ENCODE assay signal across 14 mouse cellular contexts in the genomic region with DNA sequence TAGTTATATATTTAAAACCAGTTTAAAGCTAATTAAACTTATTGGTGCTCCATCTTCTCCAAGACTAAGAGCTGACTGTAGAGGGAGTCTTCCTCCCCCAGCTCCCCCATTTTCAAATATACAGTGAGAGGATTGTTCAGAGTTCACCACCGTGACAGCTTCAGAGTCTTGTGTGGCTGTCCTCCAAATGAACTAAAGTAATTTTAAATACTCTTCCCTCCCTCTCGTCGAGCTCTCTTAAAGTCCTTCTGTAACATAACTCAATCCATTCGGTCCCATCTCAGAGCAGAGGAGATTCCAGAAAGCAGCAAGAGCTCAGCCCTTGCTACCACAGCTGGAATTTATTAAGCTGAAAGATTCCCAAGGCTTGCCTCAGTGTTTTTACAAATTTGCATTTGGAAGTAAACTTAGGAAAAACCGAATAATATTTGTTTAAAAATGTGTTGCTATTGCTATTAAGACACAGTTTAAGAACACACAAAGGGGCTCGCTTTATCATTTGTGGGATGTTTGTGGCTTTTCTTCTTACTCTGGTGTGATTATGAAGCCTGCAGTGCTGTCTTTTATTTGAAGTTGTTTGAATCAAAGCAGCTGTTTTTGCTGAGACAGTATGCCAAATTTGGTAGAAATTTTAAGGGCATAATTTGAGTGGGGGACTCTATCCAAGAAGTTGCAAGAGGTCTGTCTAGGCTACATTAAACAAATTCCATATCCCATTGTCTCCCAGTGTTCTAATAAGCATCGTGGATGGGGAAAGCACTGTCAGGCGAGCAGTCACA.
DNase-seq lines count a peak whose midpoint lies in the region; ATAC-seq and TF ChIP-seq lines count a peak whose summit lies in the region.
"Had no signal": no experiment of that assay in that cellular context is flagged by ENCODE, and none has a peak within 500 bp of the region (broad histone marks: within the 10 kb centered on the region; RNA-seq: fewer than 3 reads in every experiment).

No protein-coding gene starts in this region.

- no peaks in the 10 kb centered on the region for H3K27me3 ChIP-seq in heart, embryonic 10.5 days (ENCODE audit: insufficient read depth, poor library complexity, severe bottlenecking)
- H3K27me3 ChIP-seq in lung, postnatal 0 days (replicated peaks; ENCODE audit: insufficient read depth, low read length): no peaks in the 10 kb centered on the region
- H3K27me3 ChIP-seq in intestine, embryonic 14.5 days (replicated peaks; ENCODE audit: control insufficient read depth, insufficient read depth, low read length): no peaks in the 10 kb centered on the region
- no peaks in the 10 kb centered on the region for H3K27me3 ChIP-seq in stomach, embryonic 16.5 days (ENCODE audit: control insufficient read depth, insufficient read depth, low read length)
- no peaks in the 10 kb centered on the region for H3K27me3 ChIP-seq in hindbrain, embryonic 11.5 days (ENCODE audit: control insufficient read depth, insufficient read depth, low read length)
- H3K27me3 ChIP-seq: forebrain, embryonic 15.5 days; hindbrain, embryonic 12.5 days had no signal

- intact Hi-C loops in heart, postnatal 10 days (cut with DNase I): no loop called here

- H3K4me3 ChIP-seq in heart, embryonic 10.5 days: no peak overlapping the region
- H3K4me3 ChIP-seq in lung, postnatal 0 days (ENCODE audit: low read depth, low read length): no peak overlapping the region
- H3K4me3 ChIP-seq in intestine, embryonic 14.5 days (ENCODE audit: low read depth, low read length): no peak overlapping the region
- H3K4me3 ChIP-seq in stomach, embryonic 16.5 days (replicated peaks; ENCODE audit: low read length): no peak overlapping the region
- no peak overlapping the region for H3K4me3 ChIP-seq in hindbrain, embryonic 11.5 days (ENCODE audit: low read depth, low read length)
- H3K4me3 ChIP-seq: forebrain, embryonic 15.5 days; heart, adult 2 months; hindbrain, embryonic 12.5 days had no signal

- peak; percentile 4 to 9 for DNase-seq in heart, postnatal 10 days
- no peak for DNase-seq in heart, embryonic 10.5 days (ENCODE audit: low spot score)
- DNase-seq in lung, postnatal 0 days (ENCODE audit: low spot score): peak; percentile 5
- no peak for DNase-seq in lung, postnatal 10 days
- DNase-seq in intestine, embryonic 14.5 days (ENCODE audit: low spot score): no peak
- no peak for DNase-seq in adrenal gland, postnatal 10 days
- DNase-seq in hindbrain, embryonic 11.5 days (ENCODE audit: low spot score): no peak
- DNase-seq: adrenal gland, adult 2 months; cerebellum, postnatal 36 days; heart, adult 2 months; right cerebral cortex, adult 18-20 months had no signal

- no peak overlapping the region for H3K27ac ChIP-seq in heart, embryonic 10.5 days
- no peak overlapping the region for H3K27ac ChIP-seq in lung, postnatal 0 days (ENCODE audit: low read length)
- H3K27ac ChIP-seq in intestine, embryonic 14.5 days (ENCODE audit: low read depth): peak overlapping the region; percentile 74
- H3K27ac ChIP-seq in stomach, embryonic 16.5 days (ENCODE audit: low read length): peak overlapping the region; percentile 83; the same call in 1 of the 2 replicates
- H3K27ac ChIP-seq in hindbrain, embryonic 11.5 days (ENCODE audit: low read depth, low read length): no peak overlapping the region
- H3K27ac ChIP-seq: forebrain, embryonic 15.5 days; heart, adult 2 months; hindbrain, embryonic 12.5 days had no signal

- H3K36me3 ChIP-seq in heart, embryonic 10.5 days: no peaks in the 10 kb centered on the region
- H3K36me3 ChIP-seq in lung, postnatal 0 days (ENCODE audit: insufficient read depth, low read length): no peaks in the 10 kb centered on the region
- no peaks in the 10 kb centered on the region for H3K36me3 ChIP-seq in intestine, embryonic 14.5 days (ENCODE audit: control insufficient read depth, insufficient read depth, low read length)
- H3K36me3 ChIP-seq in stomach, embryonic 16.5 days (ENCODE audit: control insufficient read depth, insufficient read depth, low read length): no peaks in the 10 kb centered on the region
- no peaks in the 10 kb centered on the region for H3K36me3 ChIP-seq in hindbrain, embryonic 11.5 days (ENCODE audit: control insufficient read depth, insufficient read depth, low read length)
- H3K36me3 ChIP-seq: forebrain, embryonic 15.5 days; hindbrain, embryonic 12.5 days had no signal

- 67% methylated on average over 8 of the region's 8 CpGs for WGBS in heart, embryonic 10.5 days
- WGBS in lung, postnatal 0 days: 39% methylated on average over 8 of the region's 8 CpGs
- 22% methylated on average over 8 of the region's 8 CpGs for WGBS in intestine, embryonic 14.5 days
- WGBS in stomach, embryonic 16.5 days: 35% methylated on average over 8 of the region's 8 CpGs
- 66% methylated on average over 8 of the region's 8 CpGs for whole genome bisulfite sequencing in hindbrain, embryonic 11.5 days

- no peaks in the 10 kb centered on the region for H3K4me1 ChIP-seq in heart, embryonic 10.5 days
- H3K4me1 ChIP-seq in lung, postnatal 0 days (ENCODE audit: insufficient read depth, low read depth, low read length): no peaks in the 10 kb centered on the region
- 0 out of 2 replicates have a peak, but pooled peaks cover 6% of the 10 kb centered on the region for H3K4me1 ChIP-seq in intestine, embryonic 14.5 days (replicated peaks; ENCODE audit: control insufficient read depth, insufficient read depth, low read length)
- no peaks in the 10 kb centered on the region; the same call in 1 of the 2 replicates for H3K4me1 ChIP-seq in stomach, embryonic 16.5 days (ENCODE audit: control insufficient read depth, insufficient read depth, low read length)
- no peaks in the 10 kb centered on the region for H3K4me1 ChIP-seq in hindbrain, embryonic 11.5 days (replicated peaks; ENCODE audit: control insufficient read depth, insufficient read depth, low read length)
- H3K4me1 ChIP-seq: forebrain, embryonic 15.5 days; hindbrain, embryonic 12.5 days had no signal

- no peaks in the 10 kb centered on the region for H3K9me3 ChIP-seq in heart, embryonic 10.5 days
- no peaks in the 10 kb centered on the region for H3K9me3 ChIP-seq in lung, postnatal 0 days (ENCODE audit: low read length)
- no peaks in the 10 kb centered on the region for H3K9me3 ChIP-seq in intestine, embryonic 14.5 days (ENCODE audit: control insufficient read depth, low read length)
- no peaks in the 10 kb centered on the region for H3K9me3 ChIP-seq in stomach, embryonic 16.5 days (replicated peaks; ENCODE audit: control insufficient read depth, low read length)
- H3K9me3 ChIP-seq in hindbrain, embryonic 11.5 days (ENCODE audit: control insufficient read depth, low read length): no peaks in the 10 kb centered on the region
- H3K9me3 ChIP-seq: forebrain, embryonic 15.5 days; hindbrain, embryonic 12.5 days had no signal

- no peak overlapping the region for H3K4me2 ChIP-seq in lung, postnatal 0 days (replicated peaks; ENCODE audit: low read depth, low read length)
- no peak overlapping the region for H3K4me2 ChIP-seq in intestine, embryonic 14.5 days (ENCODE audit: low read length)
- no peak overlapping the region for H3K4me2 ChIP-seq in stomach, embryonic 16.5 days (ENCODE audit: low read depth, low read length)
- no peak overlapping the region for H3K4me2 ChIP-seq in hindbrain, embryonic 11.5 days (replicated peaks; ENCODE audit: low read depth, low read length)
- H3K4me2 ChIP-seq: forebrain, embryonic 15.5 days; hindbrain, embryonic 12.5 days had no signal

- H3K9ac ChIP-seq in lung, postnatal 0 days (replicated peaks; ENCODE audit: low read depth): no peak overlapping the region
- H3K9ac ChIP-seq in intestine, embryonic 14.5 days (ENCODE audit: low read length): no peak overlapping the region
- H3K9ac ChIP-seq in stomach, embryonic 16.5 days (ENCODE audit: low read length): no peak overlapping the region
- no peak overlapping the region for H3K9ac ChIP-seq in hindbrain, embryonic 11.5 days (ENCODE audit: low read depth, low read length)
- H3K9ac ChIP-seq: forebrain, embryonic 15.5 days; hindbrain, embryonic 12.5 days had no signal

- no peak for TF ChIP-seq EP300 in lung, postnatal 0 days (IDR thresholded peaks at IDR 0.05)

- TF ChIP-seq CTCF in lung, postnatal 0 days (IDR thresholded peaks at IDR 0.05): no peak

- no peak for ATAC-seq in lung, postnatal 0 days
- peak; percentile 70 for ATAC-seq in intestine, embryonic 14.5 days (replicated peaks; ENCODE audit: low FRiP score, low TSS enrichment, low read depth)
- ATAC-seq in stomach, embryonic 16.5 days (ENCODE audit: insufficient read depth, low FRiP score): peak; percentile 90
- ATAC-seq in hindbrain, embryonic 11.5 days (ENCODE audit: low FRiP score): no peak
- ATAC-seq: forebrain, embryonic 15.5 days had no signal

Comparison
In these comparisons a context has a peak if more than half of its experiments do, and no peak if none do; other contexts are left out.
1. DNase-seq: peak in heart, postnatal 10 days (2 of 2) and lung, postnatal 0 days (single experiment); none in heart, embryonic 10.5 days (single experiment), lung, postnatal 10 days (single experiment), intestine, embryonic 14.5 days (single experiment), adrenal gland, postnatal 10 days (single experiment) and hindbrain, embryonic 11.5 days (single experiment).
2. H3K27ac ChIP-seq: peak in intestine, embryonic 14.5 days (single experiment) and stomach, embryonic 16.5 days (single experiment); none in heart, embryonic 10.5 days (single experiment), lung, postnatal 0 days (single experiment) and hindbrain, embryonic 11.5 days (single experiment).
3. ATAC-seq: peak in intestine, embryonic 14.5 days (single experiment) and stomach, embryonic 16.5 days (single experiment); none in lung, postnatal 0 days (single experiment) and hindbrain, embryonic 11.5 days (single experiment).